Mouse (Mus musculus): ENCODE results near the gene Grcc10.

- TF ChIP-seq CTCF (IDR thresholded peaks at IDR 0.05; ENCODE audit: borderline replicate concordance, insufficient read depth, low read depth, low read length) (no peak), POLR2A (IDR thresholded peaks at IDR 0.05; ENCODE audit: borderline replicate concordance, insufficient read depth, low read length) (peak; percentile 17; the same call in 1 of the 2 replicates)
These were observed 29.3 kb upstream of the Grcc10 start for GRCm38 (mm10) chr6:124770511-124770910.

All from cerebellum, adult 2 months (tissue).